Mouse (Mus musculus) heart, adult 2 months (tissue): ENCODE results near the gene Rbpj. TPM values are rescaled to one million over a fixed set of nuclear protein-coding genes. Genes with fewer than 3 reads are reported as not detected.

ENCODE experiments used
- DNase-seq, 2 experiments: peaks; one replicate each; pipeline ENCODE4 v3.0.0; 2021
- H3K27ac ChIP-seq: fragments of 200-600 bp; 2 replicates; pipeline ENCODE4 v1.8.1; 2022
- H3K27me3 ChIP-seq: fragments of 200-500 bp; 2 replicates; pipeline ENCODE4 v1.6.1; 2012; ENCODE audit warnings: mild to moderate bottlenecking, low read length, inconsistent platforms, mixed read lengths; ENCODE audit not compliant: control insufficient read depth, insufficient read depth
- H3K36me3 ChIP-seq: fragments of 200-500 bp; 2 replicates; pipeline ENCODE4 v1.6.1; 2012; ENCODE audit warnings: low read length, inconsistent platforms; ENCODE audit not compliant: control insufficient read depth, insufficient read depth
- H3K4me1 ChIP-seq: fragments of 200-500 bp; 2 replicates; pipeline ENCODE4 v1.6.1; 2011; ENCODE audit warnings: low read length; ENCODE audit not compliant: control insufficient read depth, insufficient read depth
- H3K4me3 ChIP-seq: fragments of 200-600 bp; 2 replicates; pipeline ENCODE4 v1.8.1; 2022
- H3K79me2 ChIP-seq: fragments of 200-500 bp; replicated peaks from 2 replicates; pipeline ENCODE4 v1.6.1; 2012; ENCODE audit warnings: mild to moderate bottlenecking, inconsistent platforms, low read length, moderate library complexity, mixed read lengths; ENCODE audit not compliant: control insufficient read depth, insufficient read depth
- H3K9ac ChIP-seq: fragments of 200-500 bp; 2 replicates; pipeline ENCODE4 v1.6.1; 2012; ENCODE audit warnings: low read depth, mild to moderate bottlenecking, control low read depth, inconsistent platforms, low read length, mixed read lengths
- CTCF ChIP-seq: fragments of 200-600 bp; IDR thresholded peaks from 2 replicates; pipeline ENCODE4 v1.8.1; 2022; ENCODE audit warnings: antibody characterized with exemption, mild to moderate bottlenecking, moderate library complexity
- EP300 ChIP-seq: fragments of 200-500 bp; IDR thresholded peaks from 2 replicates; pipeline ENCODE4 v1.6.1; 2011; ENCODE audit warnings: low read depth, low read length, control low read depth; ENCODE audit not compliant: insufficient read depth
- POLR2A ChIP-seq: fragments of 200-500 bp; IDR thresholded peaks from 2 replicates; pipeline ENCODE4 v1.6.1; 2011; ENCODE audit warnings: mild to moderate bottlenecking, low read depth, low read length, control low read depth; ENCODE audit not compliant: insufficient read depth
- WGBS: fragments of 180-500 bp; shearing (Covaris S2); methylation state at CpG from one replicate; pipeline ENCODE4 v1.1.7; 2018; 5-methylcytosine and 5-hydroxymethylcytosine counted together
- intact Hi-C: fragments of 180-260 bp; cut with DNase I; formaldehyde crosslinking; loops from one replicate; pipeline ENCODE4 v1.15.1; 2025
- polyA plus RNA-seq: library from polyadenylated mRNA; depleted of rRNA; stranded (reverse); fragments of >200 nt; gene quantifications from 2 replicates; pipeline ENCODE4 v1.2.3, GENCODE M21; 2012
- total RNA-seq, 2 experiments: library from RNA; stranded (reverse); gene quantifications; 2 replicates each; pipeline ENCODE4 v1.2.3; 2021

The Rbpj gene
- total and polyA plus RNA-seq, 3 experiments, result 13.5 to 29.6 (median 22.1) TPM

GRCm38 (mm10) chr5:53436905-53437632 is 28.9 kb upstream of the Rbpj start:
- H3K4me3 ChIP-seq, result no peak overlapping the region
- H3K79me2 ChIP-seq, result no peaks in the 10 kb centered on the region
- H3K9ac ChIP-seq, result no peak overlapping the region
- DNase-seq, result no peak
- H3K36me3 ChIP-seq, result no peaks in the 10 kb centered on the region
- H3K27ac ChIP-seq, result no peak overlapping the region
- intact Hi-C loops, result no loop called here
- H3K27me3 ChIP-seq, result no peaks in the 10 kb centered on the region
- no peaks in the 10 kb centered on the region; the same call in 1 of the 2 replicates for H3K4me1 ChIP-seq
- TF ChIP-seq POLR2A (no peak), EP300 (no peak), CTCF (no peak)
- WGBS, result 90% methylated on average over 6 of the region's 6 CpGs

GRCm38 (mm10) chr5:53437767-53438166 is 28.2 kb upstream of the Rbpj start:
- 45% methylated on average over 4 of the region's 4 CpGs for WGBS
- no peak for TF ChIP-seq CTCF
- H3K27me3 ChIP-seq, result no peaks in the 10 kb centered on the region
- DNase-seq, result no peak
- intact Hi-C loops, result no loop called here
- no peak overlapping the region for H3K4me3 ChIP-seq
- H3K36me3 ChIP-seq, result no peaks in the 10 kb centered on the region
- H3K79me2 ChIP-seq, result no peaks in the 10 kb centered on the region
- no peak overlapping the region for H3K27ac ChIP-seq
- no peaks in the 10 kb centered on the region; the same call in 1 of the 2 replicates for H3K4me1 ChIP-seq
- H3K9ac ChIP-seq, result no peak overlapping the region

- Histone ChIP-seq H3K4me3 (no peak overlapping the region), H3K79me2 (no peaks in the 10 kb centered on the region), H3K4me1 (no peaks in the 10 kb centered on the region; the same call in 1 of the 2 replicates), H3K9ac (no peak overlapping the region), H3K27me3 (no peaks in the 10 kb centered on the region), H3K36me3 (no peaks in the 10 kb centered on the region), H3K27ac (no peak overlapping the region)
- DNase-seq, result no peak
- 57% methylated on average over 3 of the region's 3 CpGs for WGBS
- no peak for TF ChIP-seq POLR2A
- TF ChIP-seq EP300, result no peak
- no peak for TF ChIP-seq CTCF
- intact Hi-C loops, result no loop called here
Observed at GRCm38 (mm10) chr5:53438268-53438667, 27.7 kb upstream of the Rbpj start.

GRCm38 (mm10) chr5:53439655-53440054 is 26.3 kb upstream of the Rbpj start:
- Histone ChIP-seq H3K36me3 (no peaks in the 10 kb centered on the region), H3K9ac (no peak overlapping the region), H3K27ac (no peak overlapping the region), H3K27me3 (no peaks in the 10 kb centered on the region), H3K79me2 (no peaks in the 10 kb centered on the region), H3K4me3 (no peak overlapping the region), H3K4me1 (no peaks in the 10 kb centered on the region; the same call in 1 of the 2 replicates)
- intact Hi-C loops, result no loop called here
- 41% methylated on average over 3 of the region's 3 CpGs for WGBS
- TF ChIP-seq POLR2A (no peak), EP300 (no peak), CTCF (no peak)
- peak in 1 of 2 experiments; percentile 15 for DNase-seq

GRCm38 (mm10) chr5:53444030-53444429 is 21.9 kb upstream of the Rbpj start:
- DNase-seq, result peak; percentile 46 to 47
- no peak overlapping the region for H3K4me3 ChIP-seq
- WGBS, result 67% methylated on average over 5 of the region's 5 CpGs
- H3K27me3 ChIP-seq, result no peaks in the 10 kb centered on the region
- H3K4me1 ChIP-seq, result no peaks in the 10 kb centered on the region; the same call in 1 of the 2 replicates
- no peaks in the 10 kb centered on the region for H3K36me3 ChIP-seq
- intact Hi-C loops, result no loop called here
- no peaks in the 10 kb centered on the region for H3K79me2 ChIP-seq
- TF ChIP-seq POLR2A (no peak), EP300 (no peak), CTCF (no peak)
- H3K9ac ChIP-seq, result no peak overlapping the region
- H3K27ac ChIP-seq, result no peak overlapping the region

- peak overlapping the region; percentile 33 for H3K27ac ChIP-seq
- intact Hi-C loops, result no loop called here
- no peaks in the 10 kb centered on the region for H3K27me3 ChIP-seq
- no peak overlapping the region; the same call in 1 of the 2 replicates for H3K9ac ChIP-seq
- TF ChIP-seq POLR2A (no peak), CTCF (no peak), EP300 (no peak)
- DNase-seq, result peak; percentile 55 to 57
- 35% methylated on average over 9 of the region's 9 CpGs for WGBS
- H3K79me2 ChIP-seq, result no peaks in the 10 kb centered on the region
- H3K4me3 ChIP-seq, result no peak overlapping the region
- H3K4me1 ChIP-seq, result peaks cover 7% of the 10 kb centered on the region
- no peaks in the 10 kb centered on the region for H3K36me3 ChIP-seq
Observed at GRCm38 (mm10) chr5:53450945-53451344, 15.0 kb upstream of the Rbpj start.
